Mouse (Mus musculus) lung, embryonic 16.5 days (tissue): ENCODE results near the gene Ermp1. TPM values are rescaled to one million over a fixed set of nuclear protein-coding genes. Genes with fewer than 3 reads are reported as not detected.
"Not testable (repeated sequence)": the region's sequence is repeated elsewhere in the genome, so short reads cannot be mapped to it uniquely, and the experiment has no call there.

Experiments
- ATAC-seq: fragments of 200-750 bp; cut with Nextera tagmentation; 2 replicates; pipeline ENCODE4 v1.8.0; 2017; ENCODE audit warnings: low read depth, mild to moderate bottlenecking, moderate library complexity
- H3K27ac ChIP-seq: fragments of 300-500 bp; sonication (generic); 2 replicates; pipeline ENCODE4 v1.5.1; 2014; ENCODE audit warnings: mild to moderate bottlenecking, control low read depth, low read length
- H3K27me3 ChIP-seq: fragments of 300-500 bp; sonication (generic); 2 replicates; pipeline ENCODE4 v1.6.1; 2014; ENCODE audit warnings: low read depth, low read length, mixed read lengths; ENCODE audit not compliant: control insufficient read depth, insufficient read depth
- H3K36me3 ChIP-seq: fragments of 300-500 bp; sonication (generic); 2 replicates; pipeline ENCODE4 v1.6.1; 2014; ENCODE audit warnings: low read length; ENCODE audit not compliant: control insufficient read depth, insufficient read depth
- H3K4me1 ChIP-seq: fragments of 300-500 bp; sonication (generic); replicated peaks from 2 replicates; pipeline ENCODE4 v1.6.1; 2014; ENCODE audit warnings: low read length, mixed read lengths; ENCODE audit not compliant: control insufficient read depth, insufficient read depth
- H3K4me2 ChIP-seq: fragments of 300-500 bp; sonication (generic); 2 replicates; pipeline ENCODE4 v1.6.1; 2014; ENCODE audit warnings: low read depth, low read length, control low read depth
- H3K4me3 ChIP-seq: fragments of 300-500 bp; sonication (generic); 2 replicates; pipeline ENCODE4 v1.5.1; 2014; ENCODE audit warnings: mild to moderate bottlenecking, low read length, control low read depth
- H3K9ac ChIP-seq: fragments of 300-500 bp; sonication (generic); 2 replicates; pipeline ENCODE4 v1.6.1; 2014; ENCODE audit warnings: low read length, control low read depth
- H3K9me3 ChIP-seq: fragments of 300-500 bp; sonication (generic); 2 replicates; pipeline ENCODE4 v1.6.1; 2016; ENCODE audit warnings: low read length; ENCODE audit not compliant: control insufficient read depth
- WGBS: fragments of 180-500 bp; shearing (Covaris S2); extraction: QIAGEN DNeasy Blood & Tissue Kit; methylation state at CpG from one replicate; pipeline ENCODE4 v1.1.7; 2014; 5-methylcytosine and 5-hydroxymethylcytosine counted together
- polyA plus RNA-seq: library from polyadenylated mRNA; unstranded; fragments of >200 nt; fragmentation: Nextera tagmentation; extraction: Ambion mirVana; gene quantifications from 2 replicates; pipeline ENCODE4 v1.2.1, GENCODE M21; 2015

The Ermp1 gene
- polyA plus RNA-seq, 1 experiment from 2014 or later, result 6.2 TPM

DNA sequence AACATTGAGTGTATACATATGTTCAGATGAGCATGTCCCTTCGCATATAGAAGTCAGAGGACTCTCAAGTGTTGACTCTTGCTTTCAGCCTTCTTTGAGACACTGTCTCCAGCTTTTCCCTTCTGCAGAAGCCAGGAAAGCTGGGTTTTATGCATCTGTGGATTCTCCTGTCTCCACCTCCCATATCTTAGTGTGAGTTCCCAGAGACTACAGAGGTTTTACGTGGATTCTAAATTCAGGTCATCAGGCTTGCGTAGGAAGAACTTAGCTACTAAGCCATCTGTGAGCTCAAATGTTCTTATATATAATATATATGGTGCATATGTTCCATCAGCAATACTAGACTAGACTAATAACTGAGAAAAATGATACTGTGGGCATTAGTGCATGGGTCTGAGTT, 51.9 kb downstream of the Ermp1 start:
- no peak overlapping the region for H3K4me3 ChIP-seq
- peaks cover 16% of the 10 kb centered on the region for H3K36me3 ChIP-seq
- no peak overlapping the region for H3K27ac ChIP-seq
- H3K4me1 ChIP-seq, result no peaks in the 10 kb centered on the region
- 95% methylated on average over 3 of the region's 3 CpGs for WGBS
- no peak overlapping the region for H3K4me2 ChIP-seq
- no peaks in the 10 kb centered on the region for H3K27me3 ChIP-seq
- ATAC-seq, result no peak
- H3K9me3 ChIP-seq, result no peaks in the 10 kb centered on the region
- no peak overlapping the region for H3K9ac ChIP-seq

DNA sequence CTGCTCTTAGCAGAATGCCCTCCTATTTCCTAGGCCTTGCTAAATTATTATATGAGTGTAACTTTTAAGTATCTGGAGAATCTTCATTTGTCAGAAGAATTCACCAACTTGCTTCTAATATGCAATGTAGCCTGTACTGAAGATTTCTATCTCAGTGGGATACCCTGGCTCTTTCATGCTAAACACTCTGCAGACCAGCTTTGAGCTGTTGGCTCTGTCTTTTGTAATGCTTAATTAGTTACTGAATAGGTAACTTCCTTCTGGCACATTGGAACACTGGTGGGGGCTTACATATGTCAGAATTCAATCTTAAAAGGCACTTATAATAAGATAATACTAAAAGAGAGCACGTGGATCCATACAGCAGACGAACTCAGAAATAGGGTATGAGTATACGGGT, 54.4 kb downstream of the Ermp1 start:
- H3K27ac ChIP-seq, H3K4me1 ChIP-seq, ATAC-seq, H3K4me3 ChIP-seq, H3K9me3 ChIP-seq, H3K9ac ChIP-seq, H3K27me3 ChIP-seq, H3K4me2 ChIP-seq: not testable (repeated sequence)
- WGBS, result 88% methylated on average over 3 of the region's 3 CpGs
- peaks cover 19% of the 10 kb centered on the region for H3K36me3 ChIP-seq

GRCm38 (mm10) chr19:29583734-29584133, 64.5 kb downstream of the Ermp1 start:
- no peak overlapping the region for H3K9ac ChIP-seq
- peaks cover 21% of the 10 kb centered on the region for H3K36me3 ChIP-seq
- no peaks in the 10 kb centered on the region for H3K27me3 ChIP-seq
- H3K27ac ChIP-seq, result no peak overlapping the region
- H3K4me1 ChIP-seq, result no peaks in the 10 kb centered on the region
- WGBS, result 69% methylated on average over 6 of the region's 6 CpGs
- no peak overlapping the region for H3K4me2 ChIP-seq
- no peak overlapping the region for H3K4me3 ChIP-seq
- H3K9me3 ChIP-seq, result no peaks in the 10 kb centered on the region
- ATAC-seq, result no peak

DNA sequence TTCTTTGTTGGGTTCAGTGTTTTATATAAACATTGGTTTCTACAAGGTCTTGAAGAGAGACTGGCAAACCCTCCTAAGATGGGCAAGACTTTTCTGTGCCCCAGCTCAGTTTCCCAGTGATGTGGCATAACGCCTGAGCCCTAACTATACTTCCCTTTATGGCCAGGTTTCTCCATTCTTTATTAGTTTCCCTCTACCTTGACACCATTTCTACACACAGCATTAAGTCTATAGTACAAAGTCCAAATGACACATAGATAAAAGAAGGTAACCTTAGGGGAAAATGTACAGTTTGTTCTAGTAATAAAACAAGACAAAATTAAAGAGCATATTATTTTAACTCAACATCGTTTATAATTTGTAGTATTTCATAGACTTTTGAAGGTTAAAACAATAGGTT, 65.8 kb downstream of the Ermp1 start:
- no peaks in the 10 kb centered on the region for H3K27me3 ChIP-seq
- H3K4me1 ChIP-seq, result no peaks in the 10 kb centered on the region
- no peak overlapping the region for H3K4me2 ChIP-seq
- no peak overlapping the region for H3K27ac ChIP-seq
- H3K9me3 ChIP-seq, result no peaks in the 10 kb centered on the region
- H3K4me3 ChIP-seq, result no peak overlapping the region
- no peak for ATAC-seq
- WGBS, result 89% methylated on average over 2 of the region's 2 CpGs
- H3K36me3 ChIP-seq, result peaks cover 18% of the 10 kb centered on the region; the same call in 1 of the 2 replicates
- no peak overlapping the region for H3K9ac ChIP-seq

DNA sequence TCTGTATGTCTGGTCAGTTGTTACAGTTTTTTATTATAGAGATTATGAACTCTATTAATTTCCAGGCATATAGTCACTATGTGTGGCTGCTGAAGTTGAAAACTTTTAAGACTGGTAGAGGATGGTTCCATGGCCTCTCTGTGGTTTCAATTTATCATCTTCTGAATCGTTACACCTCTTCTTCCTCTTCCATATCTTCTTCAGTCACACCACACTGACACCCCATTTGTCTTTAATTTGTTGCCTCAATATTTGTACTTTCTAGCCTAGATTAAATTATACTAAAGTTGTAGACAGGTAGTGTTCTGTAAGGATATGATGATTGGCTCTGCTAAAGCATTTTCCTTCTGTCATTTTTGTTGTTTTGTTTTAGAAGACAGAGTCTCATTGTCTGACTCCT, 81.7 kb downstream of the Ermp1 start:
- Histone ChIP-seq H3K9me3 (no peaks in the 10 kb centered on the region), H3K36me3 (peaks cover 8% of the 10 kb centered on the region), H3K27me3 (no peaks in the 10 kb centered on the region), H3K4me1 (no peaks in the 10 kb centered on the region), H3K4me3 (no peak overlapping the region), H3K9ac (no peak overlapping the region), H3K27ac (no peak overlapping the region), H3K4me2 (no peak overlapping the region)
- 74% methylated on average over 1 of the region's 1 CpGs for WGBS
- ATAC-seq, result no peak

- no peak overlapping the region for H3K4me2 ChIP-seq
- H3K4me1 ChIP-seq, result no peaks in the 10 kb centered on the region
- H3K27ac ChIP-seq, result peak overlapping the region; percentile 82
- peak; percentile 94 for ATAC-seq
- 45% methylated on average over 7 of the region's 7 CpGs for WGBS
- no peaks in the 10 kb centered on the region for H3K36me3 ChIP-seq
- H3K9me3 ChIP-seq, result no peaks in the 10 kb centered on the region
- no peak overlapping the region for H3K9ac ChIP-seq
- H3K27me3 ChIP-seq, result no peaks in the 10 kb centered on the region
- H3K4me3 ChIP-seq, result no peak overlapping the region
Measured at GRCm38 (mm10) chr19:29563258-29563779, 84.9 kb downstream of the Ermp1 start.

- Histone ChIP-seq H3K27ac (peak overlapping the region; percentile 82), H3K36me3 (no peaks in the 10 kb centered on the region), H3K4me3 (no peak overlapping the region), H3K27me3 (no peaks in the 10 kb centered on the region), H3K9ac (no peak overlapping the region), H3K9me3 (no peaks in the 10 kb centered on the region), H3K4me1 (no peaks in the 10 kb centered on the region), H3K4me2 (no peak overlapping the region)
- WGBS, result 37% methylated on average over 3 of the region's 3 CpGs
- ATAC-seq, result no peak
Measured at GRCm38 (mm10) chr19:29562603-29563002, 85.6 kb downstream of the Ermp1 start.

- no peak overlapping the region for H3K4me3 ChIP-seq
- no peak overlapping the region for H3K4me2 ChIP-seq
- no peaks in the 10 kb centered on the region for H3K9me3 ChIP-seq
- no peaks in the 10 kb centered on the region for H3K36me3 ChIP-seq
- no peak overlapping the region for H3K9ac ChIP-seq
- H3K4me1 ChIP-seq, result no peaks in the 10 kb centered on the region
- 38% methylated on average over 4 of the region's 4 CpGs for WGBS
- ATAC-seq, result no peak
- H3K27ac ChIP-seq, result 0 out of 2 replicates have a peak overlapping the region, but pooled peaks have one; percentile 18
- no peaks in the 10 kb centered on the region for H3K27me3 ChIP-seq
Measured at GRCm38 (mm10) chr19:29562166-29562565, 86.0 kb downstream of the Ermp1 start.
